Mouse (Mus musculus) brain, adult 2 months (tissue): Measurements from ENCODE around the gene Rangrf.
A peak's percentile ranks its signal among the peaks of the same experiment; 100 is the strongest.
"Not testable (repeated sequence)": the region's sequence is repeated elsewhere in the genome, so short reads cannot be mapped to it uniquely, and the experiment has no call there.

ENCODE experiments used
- DNase-seq: peaks from one replicate; pipeline ENCODE4 v3.0.0; 2011; ENCODE audit warnings: low read depth, low spot score

Rangrf gene

DNA sequence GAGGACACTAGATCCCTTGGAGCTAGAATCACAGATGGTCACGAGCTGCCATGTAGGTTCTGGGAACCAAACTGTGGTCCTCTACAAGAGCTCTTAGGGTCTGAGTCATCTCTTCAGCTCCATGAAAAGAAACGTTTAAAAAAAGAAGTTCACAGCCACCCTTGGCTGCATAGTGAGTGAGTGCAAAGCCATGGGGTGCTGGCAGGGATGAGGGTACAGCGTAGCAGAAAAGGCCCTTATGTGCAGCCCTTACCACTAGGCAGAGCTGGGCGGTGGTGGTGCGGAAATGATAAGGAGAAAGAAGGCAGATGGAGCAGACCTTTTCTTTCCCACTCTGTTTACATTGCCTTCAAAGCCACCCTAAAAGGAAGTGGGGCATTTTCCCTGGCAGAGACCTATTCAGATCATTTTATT lies 4.3 kb upstream of the Rangrf start:
- DNase-seq: peak; percentile 77

DNA sequence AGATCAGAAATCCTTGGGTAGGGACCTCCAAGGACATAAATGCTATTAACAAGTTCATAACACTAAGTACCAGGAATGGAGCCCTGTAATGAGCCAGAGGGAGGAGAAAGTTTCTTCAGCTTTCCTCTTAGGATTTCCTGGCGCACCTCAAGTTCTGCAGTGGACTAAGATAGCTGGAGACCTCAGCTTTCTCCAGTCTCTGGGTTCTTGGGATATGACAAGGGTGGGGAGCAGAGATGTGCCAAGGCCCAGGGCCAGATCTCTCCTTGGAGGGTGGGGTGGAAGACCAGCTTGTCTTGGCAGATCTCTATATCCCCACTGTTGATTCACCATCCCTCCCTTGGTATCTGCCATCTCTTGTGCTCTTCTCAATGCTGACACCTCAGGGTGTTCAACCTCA lies 616 bp upstream of the Rangrf start:
- no peak for DNase-seq

- DNase-seq: no peak
Measured at GRCm38 (mm10) chr11:68974059-68974450, 930 bp downstream of the Rangrf start.

- peak; percentile 85 for DNase-seq
Measured at GRCm38 (mm10) chr11:68973250-68974058, 1.5 kb downstream of the Rangrf start.

DNA sequence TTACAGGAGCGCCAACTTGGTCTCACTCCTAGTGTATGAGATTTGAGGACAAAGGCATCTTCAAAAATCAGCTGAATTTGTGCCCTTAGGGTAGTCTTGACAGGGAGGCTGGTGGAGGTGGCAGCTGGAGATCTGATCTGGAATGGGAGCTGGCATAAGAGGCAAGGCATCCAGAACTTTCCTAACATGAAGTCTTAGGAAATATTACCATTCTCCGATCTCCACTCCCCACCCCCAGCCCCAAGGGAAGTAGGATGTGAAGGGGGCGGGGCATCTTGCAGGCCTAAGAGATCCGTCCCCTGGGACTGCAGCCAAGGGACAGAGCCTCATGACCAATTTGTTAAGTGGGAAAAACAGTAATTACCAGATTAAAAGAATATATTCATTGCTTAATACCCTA lies 4.8 kb downstream of the Rangrf start:
- no peak for DNase-seq

- no peak for DNase-seq
Measured at GRCm38 (mm10) chr11:68968752-68969151, 6.2 kb downstream of the Rangrf start.

DNA sequence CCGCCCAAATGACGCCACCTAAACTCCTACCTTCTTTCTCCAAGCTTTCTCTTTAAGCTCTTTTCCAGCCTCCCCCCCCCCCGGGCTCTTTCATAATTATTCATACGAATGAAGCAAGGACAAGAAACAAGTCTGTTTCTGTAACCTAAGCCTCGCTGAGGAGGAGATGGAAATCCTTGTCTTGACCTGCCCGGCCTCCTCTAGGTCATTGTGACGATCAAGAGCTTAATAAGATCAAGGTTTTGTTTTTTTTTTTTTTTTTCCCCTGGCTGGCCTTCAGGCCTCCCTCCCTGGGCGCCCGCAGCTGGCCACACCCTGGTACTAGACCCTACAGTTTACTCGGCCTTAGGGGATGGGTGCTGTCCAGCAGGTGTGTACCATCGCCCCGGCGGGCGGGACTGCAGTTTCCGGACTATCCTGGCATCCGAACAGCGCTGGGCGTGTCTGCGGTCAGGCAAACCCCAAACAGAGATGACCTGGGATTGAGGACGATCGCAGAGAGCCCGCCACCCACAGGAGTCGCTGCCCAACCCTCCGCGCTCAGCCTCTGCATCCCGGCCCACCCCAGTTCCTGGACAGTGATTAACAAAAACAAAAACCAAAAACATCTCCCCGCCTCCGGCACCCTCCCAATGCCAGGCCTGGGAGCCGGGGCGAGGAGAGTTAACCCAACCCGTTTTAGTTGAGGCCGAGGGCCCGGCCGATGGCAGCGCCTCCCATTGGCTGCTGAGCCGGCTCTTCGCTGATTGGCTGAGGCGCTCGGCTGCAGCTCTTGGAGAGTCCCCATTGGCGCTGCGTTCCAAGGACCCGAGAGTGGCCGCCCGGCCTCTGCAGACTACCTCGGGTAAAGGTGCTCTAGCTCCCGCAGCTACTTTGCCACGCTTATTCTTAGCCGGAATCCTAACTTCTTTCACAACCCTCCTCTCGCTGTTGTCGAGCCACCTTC lies 7.4 kb downstream of the Rangrf start, which contains the start of gene Slc25a35:
Gene Slc25a35 (plus strand): TSS at position 795 of the 946 bp plus-strand sequence.
- peak; percentile 98 for DNase-seq

- no peak for DNase-seq
Measured at GRCm38 (mm10) chr11:68966554-68966953, 8.4 kb downstream of the Rangrf start.

- DNase-seq: peak; percentile 80
Measured at GRCm38 (mm10) chr11:68965845-68966244, 9.1 kb downstream of the Rangrf start.

DNA sequence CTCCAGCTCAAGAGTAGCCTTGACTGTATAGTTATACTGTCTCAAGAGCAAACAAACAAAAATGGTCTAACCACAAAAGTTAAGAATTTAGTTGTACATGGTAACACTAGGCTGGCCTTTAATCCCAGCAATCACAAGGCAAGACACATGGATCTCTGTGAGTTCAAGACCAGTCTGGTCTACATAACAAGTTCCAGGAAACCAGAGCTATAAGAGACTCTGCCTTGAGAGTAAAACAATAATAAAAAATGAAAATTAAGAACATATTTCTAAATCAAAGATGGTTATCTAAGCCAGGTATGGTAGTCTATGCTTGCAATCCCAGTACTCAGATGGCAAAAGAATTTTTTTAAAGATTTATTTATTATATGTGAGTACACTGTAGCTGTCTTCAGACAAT lies 9.9 kb downstream of the Rangrf start:
- DNase-seq: no peak

- DNase-seq: no peak
Measured at GRCm38 (mm10) chr11:68963405-68963804, 11.6 kb downstream of the Rangrf start.

DNA sequence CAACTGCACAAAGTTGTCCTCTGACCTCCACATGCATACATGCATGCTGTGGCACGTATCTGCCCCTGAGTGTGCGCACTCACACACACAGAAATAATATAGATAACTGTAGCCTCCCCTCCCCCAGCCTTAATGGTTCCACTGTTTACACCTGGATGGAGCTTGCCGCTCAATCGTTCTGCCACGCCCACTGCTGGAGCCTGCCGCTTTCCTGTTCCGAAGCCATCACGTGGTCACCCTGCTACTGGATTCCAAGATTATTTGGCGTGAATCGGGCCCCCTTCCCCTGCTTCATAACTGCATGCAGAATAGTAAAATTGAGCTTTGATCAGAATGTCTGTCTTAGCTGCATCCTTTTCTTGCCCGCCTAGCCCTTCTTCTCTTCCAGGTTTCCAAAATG lies 12.8 kb downstream of the Rangrf start:
- not testable (repeated sequence) for DNase-seq

GRCm38 (mm10) chr11:68961596-68961995 lies 13.4 kb downstream of the Rangrf start:
- DNase-seq: peak; percentile 50

DNA sequence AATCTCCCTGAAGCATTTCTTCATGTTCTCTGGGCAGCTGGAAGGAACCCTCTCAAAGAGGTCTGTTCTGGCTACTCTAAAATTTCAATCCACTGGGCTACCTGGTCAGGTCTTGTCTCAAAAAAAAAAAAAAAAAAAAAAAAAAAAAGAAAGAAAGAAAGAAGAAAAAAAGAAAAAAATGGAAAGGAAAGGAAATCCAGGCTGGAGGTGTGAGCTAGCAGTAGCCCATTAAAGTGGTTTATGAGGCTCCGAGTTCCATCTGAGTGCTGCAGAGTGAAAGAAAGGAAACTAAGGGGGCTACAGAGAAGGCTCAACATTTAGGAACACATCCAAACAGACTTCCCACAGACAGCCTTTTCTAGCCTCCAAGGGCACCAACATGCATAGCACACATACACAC lies 17.0 kb downstream of the Rangrf start:
- no peak for DNase-seq

- DNase-seq: no peak
Measured at GRCm38 (mm10) chr11:68957308-68957707, 17.7 kb downstream of the Rangrf start, which contains the start of gene Arhgef15. TSS of gene Arhgef15 (minus strand) at chr11:68957480.

- no peak for DNase-seq
Measured at GRCm38 (mm10) chr11:68956697-68957096, 18.3 kb downstream of the Rangrf start.

GRCm38 (mm10) chr11:68956107-68956506 lies 18.9 kb downstream of the Rangrf start:
- DNase-seq: no peak

- no peak for DNase-seq
Measured at GRCm38 (mm10) chr11:68955473-68955872, 19.5 kb downstream of the Rangrf start.

- DNase-seq: no peak
Measured at GRCm38 (mm10) chr11:68954408-68954807, 20.6 kb downstream of the Rangrf start.

- no peak for DNase-seq
Measured at GRCm38 (mm10) chr11:68953903-68954302, 21.1 kb downstream of the Rangrf start.

DNA sequence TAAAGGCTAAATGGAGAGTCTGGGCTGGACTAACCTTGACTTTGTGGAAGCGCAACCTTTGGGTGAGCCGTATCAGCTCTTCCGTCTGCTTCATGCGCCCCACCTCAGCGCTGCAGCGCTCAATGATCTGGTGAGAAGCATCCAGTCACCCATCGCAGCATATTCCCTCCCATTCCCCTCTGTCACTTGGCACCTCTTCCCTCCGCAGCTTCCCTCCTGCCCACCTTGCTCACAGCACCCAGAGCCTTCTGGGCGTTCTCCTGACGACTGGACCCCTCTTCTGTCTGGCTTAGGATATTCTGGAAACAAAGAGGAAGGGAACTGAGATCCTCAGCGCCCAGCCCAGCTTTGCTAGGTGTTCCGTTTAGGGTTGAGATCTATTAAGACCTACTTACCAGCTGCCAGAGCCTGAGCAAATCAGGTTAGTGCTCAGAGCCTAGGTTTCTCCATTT lies 27.4 kb downstream of the Rangrf start:
- peak; percentile 88 for DNase-seq

DNA sequence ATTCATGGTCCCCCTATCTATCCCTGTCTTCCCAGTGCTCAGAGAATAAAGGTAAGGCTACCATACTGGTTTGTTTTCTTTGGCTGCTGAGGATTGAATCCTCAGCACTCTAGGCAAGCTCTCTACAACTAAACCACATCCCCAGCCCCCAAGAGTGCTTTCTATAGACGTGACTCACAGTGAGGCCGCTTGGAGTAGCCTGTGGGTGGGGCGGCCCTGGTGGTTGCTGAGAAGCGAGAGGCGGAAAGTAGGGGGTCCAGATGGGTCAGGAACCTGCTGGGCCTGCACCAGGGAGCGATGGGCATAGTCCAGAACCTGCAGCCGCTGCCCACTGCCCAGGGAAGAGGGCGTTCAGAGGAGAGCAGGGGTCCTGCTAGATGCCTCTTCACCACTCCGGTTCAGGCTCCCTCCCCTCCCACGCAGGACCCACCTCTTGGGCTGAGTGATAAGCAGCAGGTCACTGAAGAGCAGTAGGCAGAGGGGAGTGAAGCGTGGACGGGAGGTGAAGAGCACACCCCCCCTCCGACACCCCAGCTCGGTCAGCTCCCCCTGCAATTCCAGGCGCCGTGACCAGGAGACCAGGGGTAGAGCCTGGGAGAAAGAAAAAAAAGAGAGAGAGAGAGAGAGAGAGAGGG lies 28.1 kb downstream of the Rangrf start:
- peak; percentile 83 for DNase-seq
